Mouse (Mus musculus) megakaryocyte, embryonic 14.5 days (primary cell): ENCODE results near the gene Hoxa13.

ENCODE experiments used
- FLI1 ChIP-seq: IDR thresholded peaks from 2 replicates; pipeline ENCODE4 v1.6.1; 2012; ENCODE audit warnings: low read length, inconsistent platforms, mixed read lengths
- GATA1 ChIP-seq: IDR thresholded peaks from 3 replicates; pipeline ENCODE4 v1.6.1; 2012; ENCODE audit warnings: mixed read lengths, low read length, inconsistent platforms, borderline replicate concordance

DNA sequence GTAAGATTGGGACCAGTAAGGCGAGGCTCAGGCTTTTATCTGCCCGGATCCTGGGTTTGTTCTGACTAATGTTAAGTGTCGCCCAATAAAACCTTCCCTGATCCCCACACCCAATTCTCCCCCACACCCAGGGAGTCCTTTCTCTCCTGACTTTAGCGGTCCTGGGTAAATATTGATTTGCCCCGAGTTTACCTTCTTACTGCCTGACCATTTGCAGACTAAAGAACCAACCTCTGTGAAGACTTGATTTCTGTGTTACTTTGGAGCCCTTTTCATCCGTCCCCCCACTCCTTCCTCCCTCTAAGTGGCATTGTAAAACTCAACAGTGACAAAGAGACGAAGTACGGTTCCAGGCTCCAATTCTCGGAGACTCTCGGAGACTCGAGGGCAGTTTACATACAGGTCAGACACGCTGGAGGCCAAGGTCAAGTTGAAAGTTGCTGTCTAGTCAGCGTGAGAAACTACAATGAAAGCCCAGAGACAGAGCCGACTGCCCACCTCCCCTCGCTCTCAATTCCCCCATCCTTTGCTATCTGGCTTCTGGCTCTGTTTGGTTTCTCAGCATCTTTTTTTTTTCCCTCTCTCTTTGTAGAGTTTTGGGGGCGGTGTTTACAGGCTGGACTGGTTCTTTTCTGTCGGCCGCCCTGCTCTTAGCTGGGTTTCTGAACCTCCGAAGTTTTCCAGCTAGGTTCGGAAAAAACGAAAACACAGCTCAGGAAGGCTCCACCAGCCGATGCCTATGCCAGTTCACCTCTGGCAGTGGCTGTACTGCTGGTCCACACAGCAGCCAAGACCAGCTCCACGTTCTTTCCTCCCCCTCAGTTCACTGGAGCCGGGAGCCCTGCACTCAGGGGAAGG is 2.0 kb upstream of the Hoxa13 start:
- TF ChIP-seq GATA1 (no peak), FLI1 (no peak)
